ENCODE assay signal across 7 mouse cellular contexts in the genomic region with DNA sequence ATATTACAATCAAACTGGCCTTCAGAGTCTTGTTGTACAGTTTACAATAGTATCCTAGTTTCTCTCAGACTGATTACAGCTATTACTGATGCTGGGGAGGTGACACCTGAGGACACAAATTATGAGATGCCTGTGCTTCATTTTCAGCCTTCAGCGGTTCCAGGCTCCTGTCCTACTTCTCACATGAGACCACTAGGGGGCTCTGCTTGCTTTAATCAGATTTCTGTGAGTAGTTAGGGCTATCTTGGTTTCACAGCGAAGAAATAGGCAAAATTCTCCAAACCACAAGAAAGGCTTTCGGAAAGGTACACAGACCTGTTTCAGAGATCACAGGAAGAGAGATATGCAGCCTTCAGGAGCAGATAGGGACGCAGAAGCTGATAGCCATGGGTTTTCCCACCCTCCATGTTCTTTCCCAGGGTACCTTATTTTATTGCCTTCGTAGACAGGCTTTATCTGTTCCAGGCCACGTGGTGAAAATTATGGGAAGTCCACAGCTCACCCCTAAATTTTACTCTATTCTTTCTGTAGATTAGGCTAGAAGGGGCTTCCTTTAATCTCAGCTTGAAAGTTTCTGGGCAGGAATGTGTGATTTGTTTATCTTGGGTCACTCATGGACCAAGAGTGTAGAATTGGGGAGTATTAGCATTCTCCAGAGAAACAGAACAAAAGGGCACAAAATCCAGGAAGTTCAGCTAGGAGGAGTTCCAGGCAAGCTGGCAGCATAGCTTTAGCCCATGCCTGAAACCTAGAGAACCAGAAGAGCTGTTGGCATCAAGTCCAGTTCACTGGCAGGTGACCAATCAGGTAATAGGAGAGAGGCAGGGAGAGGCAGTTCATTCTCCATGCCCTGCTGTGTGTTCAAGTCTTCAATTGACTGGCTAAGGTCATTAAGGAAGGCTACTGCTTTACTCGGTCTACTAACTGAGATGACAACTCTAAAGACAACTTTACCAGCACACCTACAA.
DNase-seq lines count a peak whose midpoint lies in the region; ATAC-seq lines count a peak whose summit lies in the region.

No protein-coding gene starts in this region.

- H3K4me3 ChIP-seq in kidney, embryonic 14.5 days (ENCODE audit: low read length), result no peak overlapping the region

- H3K27me3 ChIP-seq in kidney, embryonic 14.5 days (ENCODE audit: control insufficient read depth, insufficient read depth, low read length), result no peaks in the 10 kb centered on the region

- H3K9ac ChIP-seq in kidney, embryonic 14.5 days (ENCODE audit: low read depth, low read length), result no peak overlapping the region

- 60% methylated on average over 7 of the region's 7 CpGs for WGBS in kidney, embryonic 14.5 days

- H3K4me2 ChIP-seq in kidney, embryonic 14.5 days (replicated peaks; ENCODE audit: low read depth, low read length), result no peak overlapping the region

- no peaks in the 10 kb centered on the region for H3K9me3 ChIP-seq in kidney, embryonic 14.5 days (ENCODE audit: control insufficient read depth, low read length)

- no peaks in the 10 kb centered on the region for H3K36me3 ChIP-seq in kidney, embryonic 14.5 days (ENCODE audit: control insufficient read depth, insufficient read depth, low read length)

- no peak overlapping the region for H3K27ac ChIP-seq in kidney, embryonic 14.5 days (ENCODE audit: low read depth, low read length)

- ATAC-seq in kidney, embryonic 14.5 days (ENCODE audit: low FRiP score, low TSS enrichment), result no peak

- peak; percentile 37 for DNase-seq in kidney, postnatal 14 days
- peak; percentile 21 for DNase-seq in adipocyte (ENCODE audit: low spot score)
- DNase-seq in cerebellum, postnatal 36 days, result peak; percentile 53 to 62
- peak; percentile 25 to 46 for DNase-seq in layer of hippocampus, postnatal 10 days (ENCODE audit: low spot score in 2 of 2)
- peak; percentile 55 to 64 for DNase-seq in right cerebral cortex, postnatal 10 days (ENCODE audit: low spot score in 2 of 2)
- DNase-seq in thymus, postnatal 0 days (ENCODE audit: low spot score), result no peak

- no peaks in the 10 kb centered on the region for H3K4me1 ChIP-seq in kidney, embryonic 14.5 days (ENCODE audit: control insufficient read depth, insufficient read depth, low read length)
